Mouse (Mus musculus) kidney, postnatal 14 days (tissue): ENCODE results near the gene Ttc21b.

ENCODE experiments used
- DNase-seq: peaks from one replicate; pipeline ENCODE4 v3.0.0; 2022; ENCODE audit warnings: mixed read lengths

The Ttc21b gene

GRCm38 (mm10) chr2:66170721-66171120 is 85.7 kb downstream of the Ttc21b start:
- DNase-seq = no peak

DNA sequence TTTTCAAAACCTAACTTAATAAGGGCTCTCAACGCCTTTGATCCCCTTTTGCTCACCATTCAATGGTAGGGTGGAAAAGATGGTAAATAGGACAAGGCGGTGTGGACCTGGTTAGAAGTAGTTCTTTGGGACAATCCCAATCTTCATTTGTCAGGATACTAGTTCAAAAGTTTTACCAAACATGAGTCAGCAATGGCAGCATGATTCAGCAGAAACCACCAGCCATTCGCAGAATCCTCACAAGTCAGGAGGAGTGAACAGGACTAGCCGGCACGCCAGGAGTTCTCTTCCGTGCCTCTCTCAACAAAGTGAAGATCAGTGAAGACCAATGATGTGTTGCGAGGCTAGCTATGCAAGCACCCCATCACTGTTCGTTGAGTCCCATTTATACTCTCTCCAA is 91.4 kb downstream of the Ttc21b start:
- DNase-seq = no peak

- no peak for DNase-seq
These were observed 98.1 kb downstream of the Ttc21b start for GRCm38 (mm10) chr2:66158140-66158915.

DNA sequence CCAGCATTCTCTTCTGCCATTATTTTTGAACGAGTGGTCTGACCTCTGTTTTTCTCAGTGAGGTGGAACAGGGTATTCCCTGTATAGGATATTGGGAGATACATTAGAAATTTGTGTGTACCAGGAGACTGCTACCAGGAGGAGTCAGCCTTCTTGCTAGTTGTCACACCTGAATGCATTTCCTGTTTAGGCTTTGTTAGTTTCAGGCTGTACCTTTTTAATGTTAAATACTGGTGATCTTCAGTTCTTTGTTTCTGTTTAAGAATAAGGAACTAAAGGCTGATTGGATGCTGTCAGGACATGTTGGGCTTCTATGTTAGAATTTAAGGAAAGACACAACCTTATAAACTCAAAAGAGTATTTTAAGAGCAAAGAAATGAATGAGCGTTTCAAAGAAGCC is 105.0 kb downstream of the Ttc21b start:
- no peak for DNase-seq

- DNase-seq = peak; percentile 21
These were observed 105.9 kb downstream of the Ttc21b start for GRCm38 (mm10) chr2:66150531-66150930.

DNA sequence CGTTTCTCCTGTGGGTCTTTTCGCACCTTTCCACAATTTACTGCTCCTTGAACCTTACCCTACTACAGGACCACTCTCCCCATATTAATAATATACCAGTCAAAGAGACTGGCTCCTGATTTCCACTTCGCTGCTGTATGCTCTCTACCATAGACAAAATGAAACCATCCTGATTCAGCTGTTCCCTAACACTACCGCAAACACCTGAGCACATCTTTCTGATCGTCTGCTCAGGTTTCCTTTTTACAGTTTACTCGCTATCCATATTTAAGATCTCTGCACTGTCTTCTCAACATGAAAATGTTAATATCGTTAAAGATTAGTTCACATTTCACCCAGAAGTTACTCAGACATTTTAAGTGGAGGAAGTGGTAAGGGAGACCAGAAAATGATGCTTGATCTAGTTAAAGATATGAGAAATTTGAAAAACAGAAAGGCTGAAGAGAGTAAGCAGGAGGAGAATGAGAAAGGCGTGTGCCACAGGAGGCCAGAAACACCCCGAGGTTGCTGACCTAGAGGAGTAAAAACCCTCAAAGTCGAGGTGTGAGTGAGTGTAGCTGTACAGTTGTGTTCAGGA is 107.7 kb downstream of the Ttc21b start:
- DNase-seq = no peak

DNA sequence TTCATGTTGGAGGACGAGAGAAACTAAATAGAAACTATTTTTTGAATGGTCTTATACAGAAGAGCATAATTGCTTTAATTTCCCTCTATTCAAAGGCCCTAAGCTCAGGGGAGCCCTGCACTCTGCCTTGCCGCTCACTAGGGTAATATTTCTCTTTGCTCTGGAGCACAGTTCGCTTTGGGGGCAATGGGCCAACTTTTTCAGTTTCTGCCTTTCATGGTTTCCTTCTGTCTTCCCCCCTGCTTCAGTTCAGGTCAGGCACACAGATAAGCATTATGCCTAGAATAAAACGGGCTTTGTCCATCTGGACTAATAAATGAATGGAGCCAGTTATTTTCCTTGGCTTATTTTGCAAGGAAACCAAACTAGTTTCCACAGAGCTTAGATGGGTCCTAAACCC is 109.9 kb downstream of the Ttc21b start:
- peak; percentile 73 for DNase-seq

GRCm38 (mm10) chr2:66144770-66145169 is 111.6 kb downstream of the Ttc21b start:
- DNase-seq = peak; percentile 48

GRCm38 (mm10) chr2:66143284-66143683 is 113.1 kb downstream of the Ttc21b start:
- DNase-seq = no peak

- no peak for DNase-seq
These were observed 113.7 kb downstream of the Ttc21b start for GRCm38 (mm10) chr2:66142711-66143110.

DNA sequence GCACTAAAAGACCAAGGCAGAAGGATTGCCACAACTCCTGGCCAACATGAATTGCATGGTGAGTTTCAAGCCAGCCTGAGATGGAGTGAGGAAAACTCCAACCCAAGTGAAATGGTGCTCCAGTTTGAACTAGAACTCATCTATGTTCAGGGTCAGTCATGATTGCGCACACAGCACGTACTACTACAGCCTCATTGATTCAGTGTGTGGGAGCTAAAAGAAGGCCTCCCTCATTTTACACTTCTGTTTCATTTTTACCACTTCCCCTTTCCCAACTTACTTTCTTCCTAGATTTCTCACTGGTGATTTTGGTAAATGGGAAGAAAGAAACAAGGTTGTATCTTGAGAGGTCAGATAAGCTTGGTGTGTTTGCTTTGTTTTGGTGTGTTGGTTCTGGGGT is 114.1 kb downstream of the Ttc21b start:
- no peak for DNase-seq

DNA sequence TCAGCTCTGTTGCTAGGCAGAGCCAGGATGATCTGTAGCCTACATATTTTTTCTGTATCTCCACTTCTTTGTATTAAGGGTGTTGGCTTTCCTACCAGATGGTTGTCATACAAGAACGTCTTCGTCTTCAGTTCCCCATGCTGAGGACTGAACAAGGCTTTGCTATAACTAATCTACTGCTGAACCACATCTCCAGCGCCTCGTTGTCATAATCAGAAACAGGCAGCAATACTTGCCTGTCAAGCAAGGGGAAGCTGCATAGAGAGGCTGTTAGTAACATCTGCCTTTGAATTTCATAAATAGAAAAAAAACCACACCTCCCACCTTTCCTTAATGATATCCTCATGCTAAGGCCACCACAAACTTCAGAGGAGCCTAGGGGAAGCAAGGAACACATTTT is 116.2 kb downstream of the Ttc21b start:
- DNase-seq = no peak
